Mouse (Mus musculus): ENCODE data around the gene Dgcr8. TPM values are rescaled to one million over a fixed set of nuclear protein-coding genes. Genes with fewer than 3 reads are reported as not detected.

The Dgcr8 gene
- polyA plus RNA-seq, 1 experiment from 2014 or later = 40.2 TPM

DNA sequence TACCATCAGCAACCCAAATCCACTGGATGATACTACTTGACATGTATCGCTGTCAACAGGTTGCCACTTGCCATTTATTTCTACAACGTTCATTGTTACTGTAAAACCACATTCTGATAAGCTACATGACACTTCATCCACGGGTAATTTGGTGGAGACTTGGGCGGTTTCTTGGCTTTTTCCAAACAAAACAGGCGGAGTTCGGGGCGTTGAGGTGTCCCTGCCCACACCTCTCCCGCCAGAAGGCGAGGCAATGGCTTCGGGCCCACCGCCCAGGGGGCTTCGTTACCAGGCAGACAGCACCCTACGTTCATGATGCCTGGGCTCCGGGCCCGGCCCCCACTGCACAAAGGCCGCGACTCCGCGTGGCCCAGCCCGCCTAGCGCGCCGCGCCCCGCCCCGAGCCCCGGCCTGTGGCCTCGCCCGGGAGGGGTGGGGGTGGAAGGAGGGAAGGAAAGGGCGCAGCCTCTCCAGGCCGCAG, 425 bp downstream of the Dgcr8 start:
- Histone ChIP-seq H3K9me3 (no peaks in the 10 kb centered on the region), H3K36me3 (peaks cover 19% of the 10 kb centered on the region), H3K27me3 (no peaks in the 10 kb centered on the region), H3K4me2 (replicated peaks) (peak overlapping the region; percentile 95), H3K4me1 (peaks cover 19% of the 10 kb centered on the region), H3K9ac (peak overlapping the region; percentile 94), H3K4me3 (peak overlapping the region; percentile 71), H3K27ac (peak overlapping the region; percentile 91)
- WGBS = under 1% methylated on average over 31 of the region's 31 CpGs
- peak; percentile 86 for ATAC-seq (ENCODE audit: insufficient number of reproducible peaks, insufficient read depth, low FRiP score, low TSS enrichment)

GRCm38 (mm10) chr16:18288166-18288565, 880 bp downstream of the Dgcr8 start:
- H3K27ac ChIP-seq = peak overlapping the region; percentile 91
- peak overlapping the region; percentile 95 for H3K4me2 ChIP-seq (replicated peaks)
- peaks cover 19% of the 10 kb centered on the region for H3K4me1 ChIP-seq
- H3K36me3 ChIP-seq = peaks cover 23% of the 10 kb centered on the region
- no peak for ATAC-seq (ENCODE audit: insufficient number of reproducible peaks, insufficient read depth, low FRiP score, low TSS enrichment)
- peak overlapping the region; percentile 94 for H3K9ac ChIP-seq
- 3% methylated on average over 4 of the region's 4 CpGs for WGBS
- H3K27me3 ChIP-seq = no peaks in the 10 kb centered on the region
- H3K4me3 ChIP-seq = peak overlapping the region; percentile 71
- no peaks in the 10 kb centered on the region for H3K9me3 ChIP-seq

DNA sequence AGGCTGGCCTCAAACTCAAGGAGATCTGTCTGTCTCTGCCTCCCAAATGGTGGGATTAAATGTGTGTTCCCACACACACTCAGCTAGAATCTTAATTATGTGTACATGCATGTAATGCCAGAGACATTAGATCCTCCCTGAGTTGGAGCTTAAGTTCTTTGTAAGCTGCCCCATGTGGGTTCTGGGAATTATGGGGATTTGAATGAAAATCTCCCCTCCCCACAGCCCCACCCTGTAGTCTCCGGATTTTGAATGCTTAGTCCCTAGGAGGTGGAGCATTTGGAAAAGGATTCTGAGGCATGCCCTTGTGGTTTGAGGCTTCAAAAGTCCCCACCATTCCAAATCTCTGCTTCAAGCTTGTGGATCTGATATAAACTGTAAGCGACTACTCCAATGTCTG, 13.9 kb downstream of the Dgcr8 start:
- Histone ChIP-seq H3K27me3 (no peaks in the 10 kb centered on the region), H3K9me3 (no peaks in the 10 kb centered on the region), H3K4me1 (no peaks in the 10 kb centered on the region), H3K4me2 (replicated peaks) (no peak overlapping the region), H3K4me3 (no peak overlapping the region), H3K36me3 (peaks cover 90% of the 10 kb centered on the region), H3K9ac (no peak overlapping the region), H3K27ac (no peak overlapping the region)
- no peak for ATAC-seq (ENCODE audit: insufficient number of reproducible peaks, insufficient read depth, low FRiP score, low TSS enrichment)
- 81% methylated on average over 2 of the region's 2 CpGs for WGBS

DNA sequence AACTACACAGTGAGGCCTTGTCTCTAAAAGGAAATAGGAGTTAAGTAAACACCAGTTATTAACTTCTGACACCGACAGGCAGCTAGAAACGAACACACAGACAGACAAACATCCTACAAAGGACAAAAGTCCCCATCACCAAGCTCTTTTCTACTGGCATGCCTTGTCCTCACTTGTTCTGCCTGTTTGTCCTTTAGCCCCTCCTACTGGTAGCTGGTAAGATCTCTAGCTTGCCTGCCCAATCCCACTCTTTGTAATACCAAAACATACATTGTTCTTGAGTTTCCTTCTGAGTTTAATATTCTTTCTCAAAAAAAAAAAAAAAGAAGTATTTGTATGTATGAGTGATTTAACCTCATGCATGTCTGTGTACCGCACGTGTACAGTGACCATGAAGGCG, 20.9 kb downstream of the Dgcr8 start:
- Histone ChIP-seq H3K27me3 (no peaks in the 10 kb centered on the region), H3K9ac (no peak overlapping the region), H3K4me1 (no peaks in the 10 kb centered on the region), H3K27ac (no peak overlapping the region), H3K4me3 (no peak overlapping the region), H3K4me2 (replicated peaks) (no peak overlapping the region), H3K36me3 (peaks cover 84% of the 10 kb centered on the region), H3K9me3 (no peaks in the 10 kb centered on the region)
- WGBS = 94% methylated on average over 5 of the region's 5 CpGs
- no peak for ATAC-seq (ENCODE audit: insufficient number of reproducible peaks, insufficient read depth, low FRiP score, low TSS enrichment)

- no peak overlapping the region for H3K9ac ChIP-seq
- no peaks in the 10 kb centered on the region for H3K4me1 ChIP-seq
- peaks cover 81% of the 10 kb centered on the region for H3K36me3 ChIP-seq
- no peak for ATAC-seq (ENCODE audit: insufficient number of reproducible peaks, insufficient read depth, low FRiP score, low TSS enrichment)
- H3K4me3 ChIP-seq = no peak overlapping the region
- H3K27me3 ChIP-seq = no peaks in the 10 kb centered on the region
- no peak overlapping the region for H3K4me2 ChIP-seq (replicated peaks)
- no peaks in the 10 kb centered on the region for H3K9me3 ChIP-seq
- WGBS = 95% methylated on average over 2 of the region's 2 CpGs
- no peak overlapping the region for H3K27ac ChIP-seq
Observed at GRCm38 (mm10) chr16:18265024-18265423, 24.0 kb downstream of the Dgcr8 start.

DNA sequence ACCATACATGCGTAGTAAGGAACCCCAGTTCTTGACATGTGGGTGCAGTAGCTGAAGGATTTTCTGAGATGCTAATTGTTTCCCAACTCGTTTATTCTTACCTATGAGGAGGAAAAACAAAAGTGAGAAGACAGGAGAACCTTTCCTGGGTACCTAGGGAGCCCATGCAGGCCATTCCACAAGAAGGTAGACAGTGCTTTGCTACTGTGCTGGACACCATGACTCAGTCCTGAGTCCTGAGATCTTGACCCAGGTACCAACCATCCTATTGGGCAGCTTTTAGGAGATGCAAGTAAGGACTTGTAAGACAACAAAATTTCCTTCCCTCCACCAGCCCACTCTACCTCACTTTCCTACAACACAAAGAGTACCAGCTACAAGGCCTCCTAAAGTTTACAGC, 30.8 kb downstream of the Dgcr8 start, which contains the start of gene Gm49776:
Gm49776 (minus strand) TSS at position 101 of the 400 bp plus-strand sequence.
- no peak within 1 kb of the TSS for H3K27ac ChIP-seq
- no peak within 1 kb of the TSS for H3K4me2 ChIP-seq (replicated peaks)
- H3K9ac ChIP-seq = no peak within 1 kb of the TSS
- WGBS = 93% methylated on average over 2 of the region's 2 CpGs
- H3K4me1 ChIP-seq = no peaks in the 10 kb centered on the region
- ATAC-seq (ENCODE audit: insufficient number of reproducible peaks, insufficient read depth, low FRiP score, low TSS enrichment) = no peak
- H3K9me3 ChIP-seq = no peaks in the 10 kb centered on the region
- peaks cover 90% of the 10 kb centered on the region for H3K36me3 ChIP-seq
- H3K27me3 ChIP-seq = no peaks in the 10 kb centered on the region
- H3K4me3 ChIP-seq = no peak within 1 kb of the TSS

DNA sequence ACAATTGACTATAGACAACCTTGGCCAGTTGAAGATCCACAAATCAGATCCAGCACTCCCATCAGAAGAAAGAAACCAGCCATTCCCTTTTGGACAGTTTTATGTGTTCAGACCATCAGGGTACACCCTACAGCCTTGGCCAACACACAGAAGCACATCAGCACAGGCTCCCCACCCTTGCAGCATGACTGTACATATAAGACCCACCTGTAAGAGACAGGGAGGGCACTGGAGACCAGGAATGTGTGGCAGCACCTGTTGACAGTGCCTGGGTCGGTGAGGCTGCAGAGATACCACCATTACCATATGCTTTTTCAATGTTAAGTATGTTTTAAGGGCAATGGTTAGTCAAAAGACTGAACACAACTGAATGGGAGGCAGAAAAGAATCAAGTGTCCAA, 35.2 kb downstream of the Dgcr8 start:
- Histone ChIP-seq H3K4me1 (peaks cover 21% of the 10 kb centered on the region), H3K27me3 (no peaks in the 10 kb centered on the region), H3K4me2 (replicated peaks) (no peak overlapping the region), H3K9me3 (no peaks in the 10 kb centered on the region), H3K4me3 (no peak overlapping the region), H3K27ac (no peak overlapping the region), H3K36me3 (peaks cover 80% of the 10 kb centered on the region), H3K9ac (no peak overlapping the region)
- no peak for ATAC-seq (ENCODE audit: insufficient number of reproducible peaks, insufficient read depth, low FRiP score, low TSS enrichment)
- 93% methylated on average over 1 of the region's 1 CpGs for WGBS

GRCm38 (mm10) chr16:18252736-18253135, 36.3 kb downstream of the Dgcr8 start:
- Histone ChIP-seq H3K9me3 (no peaks in the 10 kb centered on the region), H3K27ac (no peak overlapping the region), H3K36me3 (peaks cover 71% of the 10 kb centered on the region), H3K4me2 (replicated peaks) (no peak overlapping the region), H3K27me3 (no peaks in the 10 kb centered on the region), H3K4me3 (no peak overlapping the region), H3K4me1 (peaks cover 21% of the 10 kb centered on the region), H3K9ac (peak overlapping the region; percentile 2; the same call in 1 of the 2 replicates)
- 85% methylated on average over 6 of the region's 6 CpGs for WGBS
- no peak for ATAC-seq (ENCODE audit: insufficient number of reproducible peaks, insufficient read depth, low FRiP score, low TSS enrichment)

DNA sequence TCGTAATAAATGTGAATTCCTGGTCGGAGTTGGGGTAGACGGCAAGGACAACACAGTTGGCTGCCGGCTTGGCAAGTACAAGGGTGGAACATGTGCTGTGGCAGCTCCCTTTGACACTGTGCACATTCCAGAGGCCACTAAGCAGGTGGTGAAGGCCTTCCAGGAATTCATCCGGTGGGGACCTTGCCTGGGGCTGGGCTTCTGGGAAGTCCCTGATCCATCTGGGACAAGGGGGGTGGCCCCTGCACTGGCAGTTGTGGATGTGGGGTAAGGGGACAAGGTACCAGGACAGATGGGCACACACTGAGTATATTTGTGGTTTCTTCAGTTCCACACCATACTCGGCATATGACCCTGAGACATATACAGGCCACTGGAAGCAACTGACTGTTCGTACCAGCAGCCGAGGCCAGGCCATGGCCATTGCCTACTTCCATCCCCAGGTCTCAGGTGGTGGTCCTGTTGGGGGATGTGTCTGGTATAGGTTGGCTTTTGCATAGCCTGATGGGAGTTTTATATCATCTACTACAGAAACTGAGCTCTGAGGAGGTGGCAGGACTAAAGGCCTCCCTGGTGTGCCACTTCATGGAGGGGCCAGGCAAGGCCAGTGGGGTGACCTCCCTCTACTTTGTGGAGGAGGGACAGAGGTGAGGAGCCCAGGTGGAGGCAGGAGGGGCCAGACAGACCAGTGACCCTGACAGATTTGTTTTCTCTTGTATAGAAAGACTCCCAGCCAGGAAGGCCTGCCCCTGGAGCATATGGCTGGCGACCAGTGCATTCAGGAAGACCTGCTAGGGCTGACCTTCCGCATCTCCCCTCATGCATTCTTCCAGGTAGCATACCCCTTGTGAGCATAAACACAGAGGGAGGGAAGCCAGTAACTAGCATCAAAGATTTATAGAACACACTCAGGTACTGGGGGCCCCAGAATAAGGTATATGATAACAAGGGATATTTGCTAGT, 37.9 kb downstream of the Dgcr8 start:
- H3K36me3 ChIP-seq = peaks cover 66% of the 10 kb centered on the region
- no peak for ATAC-seq (ENCODE audit: insufficient number of reproducible peaks, insufficient read depth, low FRiP score, low TSS enrichment)
- H3K27me3 ChIP-seq = no peaks in the 10 kb centered on the region
- peak overlapping the region; percentile 77 for H3K4me2 ChIP-seq (replicated peaks)
- peak overlapping the region; percentile 84; the same call in 1 of the 2 replicates for H3K4me3 ChIP-seq
- peaks cover 32% of the 10 kb centered on the region for H3K4me1 ChIP-seq
- H3K9ac ChIP-seq = peak overlapping the region; percentile 25; the same call in 1 of the 2 replicates
- no peak overlapping the region for H3K27ac ChIP-seq
- 72% methylated on average over 10 of the region's 10 CpGs for WGBS
- no peaks in the 10 kb centered on the region for H3K9me3 ChIP-seq

DNA sequence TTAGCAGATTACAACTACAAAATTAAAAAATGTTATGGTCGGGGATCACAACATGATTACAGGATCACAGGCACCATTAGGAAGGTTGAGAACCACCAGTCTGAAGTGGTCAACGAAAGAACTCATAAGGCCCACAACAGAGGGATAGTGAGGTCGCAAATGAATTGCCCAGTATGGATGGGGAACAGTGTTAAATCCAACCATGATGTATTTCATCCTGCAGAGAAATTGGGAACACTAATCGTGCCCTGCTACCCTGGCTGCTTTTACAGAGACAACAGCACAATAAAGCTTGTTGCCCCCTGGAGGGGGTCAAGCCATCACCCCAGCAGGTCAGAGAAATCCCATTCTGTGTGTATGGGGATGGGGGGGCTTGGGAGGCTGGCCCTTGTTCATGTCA, 38.8 kb downstream of the Dgcr8 start:
- Histone ChIP-seq H3K36me3 (peaks cover 67% of the 10 kb centered on the region), H3K4me2 (replicated peaks) (peak overlapping the region; percentile 77), H3K27ac (no peak overlapping the region; the same call in 1 of the 2 replicates), H3K4me3 (peak overlapping the region; percentile 84), H3K27me3 (no peaks in the 10 kb centered on the region), H3K4me1 (peaks cover 32% of the 10 kb centered on the region), H3K9ac (peak overlapping the region; percentile 86; the same call in 1 of the 2 replicates), H3K9me3 (no peaks in the 10 kb centered on the region)
- 62% methylated on average over 4 of the region's 4 CpGs for WGBS
- no peak for ATAC-seq (ENCODE audit: insufficient number of reproducible peaks, insufficient read depth, low FRiP score, low TSS enrichment)

DNA sequence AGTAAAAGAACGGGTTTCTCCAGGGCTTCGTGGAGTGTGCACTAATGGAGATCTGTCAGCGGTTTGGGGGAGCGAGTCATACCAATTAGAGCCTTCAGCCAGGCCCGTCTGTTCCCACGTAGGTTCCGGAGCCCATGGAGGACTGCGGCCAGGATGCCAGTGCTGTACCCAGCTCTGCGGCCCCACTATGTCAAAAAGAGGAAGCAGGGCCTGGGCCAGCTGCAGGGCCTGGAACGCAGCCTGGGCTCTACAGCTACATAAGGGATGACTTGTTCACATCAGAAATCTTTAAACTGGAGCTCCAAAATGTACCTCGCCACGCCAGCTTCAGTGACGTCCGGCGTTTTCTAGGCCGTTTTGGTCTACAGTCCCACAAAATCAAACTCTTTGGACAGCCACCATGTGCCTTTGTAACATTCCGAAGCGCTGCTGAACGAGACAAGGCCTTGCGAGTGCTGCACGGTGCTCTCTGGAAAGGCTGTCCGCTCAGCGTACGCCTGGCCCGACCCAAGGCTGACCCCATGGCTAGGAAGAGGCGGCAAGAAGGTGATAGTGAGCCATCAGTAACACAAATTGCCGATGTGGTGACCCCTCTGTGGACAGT, 39.6 kb downstream of the Dgcr8 start:
- ATAC-seq (ENCODE audit: insufficient number of reproducible peaks, insufficient read depth, low FRiP score, low TSS enrichment) = peak; percentile 3; the same call in 1 of the 2 replicates
- H3K27me3 ChIP-seq = no peaks in the 10 kb centered on the region
- peak overlapping the region; percentile 86 for H3K9ac ChIP-seq
- H3K36me3 ChIP-seq = peaks cover 67% of the 10 kb centered on the region
- H3K27ac ChIP-seq = peak overlapping the region; percentile 92
- H3K4me2 ChIP-seq (replicated peaks) = peak overlapping the region; percentile 77
- peak overlapping the region; percentile 84 for H3K4me3 ChIP-seq
- 9% methylated on average over 27 of the region's 27 CpGs for WGBS
- peaks cover 32% of the 10 kb centered on the region for H3K4me1 ChIP-seq
- no peaks in the 10 kb centered on the region for H3K9me3 ChIP-seq

Measured in embryonic facial prominence, embryonic 12.5 days (tissue).